Mouse (Mus musculus) heart, embryonic 15.5 days (tissue): Measurements from ENCODE around the gene Nsmce3. TPM values are rescaled to one million over a fixed set of nuclear protein-coding genes. Genes with fewer than 3 reads are reported as not detected.

Experiments
- ATAC-seq: fragments of 200-750 bp; cut with Nextera tagmentation; replicated peaks from 2 replicates; pipeline ENCODE4 v1.8.0; 2017; ENCODE audit warnings: low read depth, moderate TSS enrichment; ENCODE audit not compliant: insufficient number of reproducible peaks, insufficient read depth, low FRiP score
- H3K27ac ChIP-seq: fragments of 300-500 bp; sonication (generic); 2 replicates; pipeline ENCODE4 v1.5.1; 2015; ENCODE audit warnings: mild to moderate bottlenecking, inconsistent platforms
- H3K27me3 ChIP-seq: fragments of 300-500 bp; sonication (generic); 2 replicates; pipeline ENCODE4 v1.6.1; 2015; ENCODE audit warnings: inconsistent platforms
- H3K36me3 ChIP-seq: fragments of 300-500 bp; sonication (generic); 2 replicates; pipeline ENCODE4 v1.6.1; 2015; ENCODE audit warnings: mild to moderate bottlenecking, inconsistent platforms
- H3K4me1 ChIP-seq: fragments of 300-500 bp; sonication (generic); replicated peaks from 2 replicates; pipeline ENCODE4 v1.6.1; 2015; ENCODE audit warnings: inconsistent platforms
- H3K4me2 ChIP-seq: fragments of 300-500 bp; sonication (generic); 2 replicates; pipeline ENCODE4 v1.6.1; 2015; ENCODE audit warnings: inconsistent platforms, mild to moderate bottlenecking, moderate library complexity
- H3K4me3 ChIP-seq: fragments of 300-500 bp; sonication (generic); 2 replicates; pipeline ENCODE4 v1.5.1; 2015; ENCODE audit warnings: mild to moderate bottlenecking, inconsistent platforms
- H3K9ac ChIP-seq: fragments of 300-500 bp; sonication (generic); 2 replicates; pipeline ENCODE4 v1.6.1; 2015; ENCODE audit warnings: mild to moderate bottlenecking, inconsistent platforms
- H3K9me3 ChIP-seq: fragments of 300-500 bp; sonication (generic); replicated peaks from 2 replicates; pipeline ENCODE4 v1.6.1; 2016; ENCODE audit warnings: inconsistent platforms
- WGBS: fragments of 180-500 bp; shearing (Covaris S2); methylation state at CpG from one replicate; pipeline ENCODE4 v1.1.7; 2015; ENCODE audit warnings: mixed read lengths; 5-methylcytosine and 5-hydroxymethylcytosine counted together
- polyA plus RNA-seq: library from polyadenylated mRNA; unstranded; fragments of >200 nt; fragmentation: Nextera tagmentation; extraction: Ambion mirVana; gene quantifications from 2 replicates; pipeline ENCODE4 v1.2.1, GENCODE M21; 2015

Gene Nsmce3
- polyA plus RNA-seq, 1 experiment from 2014 or later: 7.4 TPM

- Histone ChIP-seq H3K4me1 (no peaks in the 10 kb centered on the region), H3K4me2 (no peak overlapping the region), H3K27ac (no peak overlapping the region), H3K9me3 (no peaks in the 10 kb centered on the region), H3K36me3 (no peaks in the 10 kb centered on the region), H3K4me3 (no peak overlapping the region), H3K27me3 (no peaks in the 10 kb centered on the region), H3K9ac (no peak overlapping the region)
- 81% methylated on average over 3 of the region's 3 CpGs for WGBS
- no peak for ATAC-seq
Measured at GRCm38 (mm10) chr7:64862978-64863377, 9.8 kb downstream of the Nsmce3 start.

GRCm38 (mm10) chr7:64856526-64857082 lies 16.2 kb downstream of the Nsmce3 start:
- H3K4me1 ChIP-seq: no peaks in the 10 kb centered on the region
- no peaks in the 10 kb centered on the region for H3K27me3 ChIP-seq
- no peaks in the 10 kb centered on the region for H3K9me3 ChIP-seq
- H3K4me2 ChIP-seq: no peak overlapping the region
- H3K9ac ChIP-seq: no peak overlapping the region
- H3K36me3 ChIP-seq: no peaks in the 10 kb centered on the region
- no peak overlapping the region for H3K27ac ChIP-seq
- WGBS: 77% methylated on average over 12 of the region's 12 CpGs
- ATAC-seq: no peak
- H3K4me3 ChIP-seq: no peak overlapping the region

GRCm38 (mm10) chr7:64855976-64856375 lies 16.8 kb downstream of the Nsmce3 start:
- Histone ChIP-seq H3K36me3 (no peaks in the 10 kb centered on the region), H3K4me2 (no peak overlapping the region), H3K4me1 (no peaks in the 10 kb centered on the region), H3K27ac (no peak overlapping the region), H3K4me3 (no peak overlapping the region), H3K9me3 (no peaks in the 10 kb centered on the region), H3K27me3 (no peaks in the 10 kb centered on the region), H3K9ac (no peak overlapping the region)
- no peak for ATAC-seq
- WGBS: 67% methylated on average over 15 of the region's 15 CpGs

- Histone ChIP-seq H3K27ac (no peak overlapping the region), H3K4me3 (no peak overlapping the region), H3K36me3 (no peaks in the 10 kb centered on the region), H3K4me2 (no peak overlapping the region), H3K9me3 (no peaks in the 10 kb centered on the region), H3K9ac (no peak overlapping the region), H3K27me3 (no peaks in the 10 kb centered on the region), H3K4me1 (no peaks in the 10 kb centered on the region)
- WGBS: 74% methylated on average over 5 of the region's 10 CpGs
- ATAC-seq: no peak
Measured at GRCm38 (mm10) chr7:64855389-64855927, 17.3 kb downstream of the Nsmce3 start.

GRCm38 (mm10) chr7:64850791-64851190 lies 22.0 kb downstream of the Nsmce3 start:
- no peaks in the 10 kb centered on the region for H3K9me3 ChIP-seq
- 18% methylated on average over 3 of the region's 3 CpGs for WGBS
- no peaks in the 10 kb centered on the region for H3K4me1 ChIP-seq
- ATAC-seq: no peak
- no peak overlapping the region for H3K4me3 ChIP-seq
- H3K27ac ChIP-seq: no peak overlapping the region
- no peak overlapping the region for H3K9ac ChIP-seq
- no peaks in the 10 kb centered on the region for H3K27me3 ChIP-seq
- H3K4me2 ChIP-seq: no peak overlapping the region
- no peaks in the 10 kb centered on the region for H3K36me3 ChIP-seq

GRCm38 (mm10) chr7:64847366-64847899 lies 25.4 kb downstream of the Nsmce3 start:
- Histone ChIP-seq H3K27me3 (no peaks in the 10 kb centered on the region), H3K36me3 (no peaks in the 10 kb centered on the region), H3K9ac (no peak overlapping the region), H3K4me3 (no peak overlapping the region), H3K4me2 (no peak overlapping the region), H3K9me3 (no peaks in the 10 kb centered on the region), H3K4me1 (no peaks in the 10 kb centered on the region), H3K27ac (no peak overlapping the region)
- WGBS: 81% methylated on average over 5 of the region's 5 CpGs
- no peak for ATAC-seq

GRCm38 (mm10) chr7:64846061-64846460 lies 26.7 kb downstream of the Nsmce3 start:
- H3K4me3 ChIP-seq: no peak overlapping the region
- ATAC-seq: no peak
- no peak overlapping the region for H3K4me2 ChIP-seq
- H3K36me3 ChIP-seq: no peaks in the 10 kb centered on the region
- WGBS: 49% methylated on average over 3 of the region's 3 CpGs
- H3K9me3 ChIP-seq: no peaks in the 10 kb centered on the region
- H3K27me3 ChIP-seq: no peaks in the 10 kb centered on the region
- H3K27ac ChIP-seq: no peak overlapping the region
- peaks cover 5% of the 10 kb centered on the region for H3K4me1 ChIP-seq
- H3K9ac ChIP-seq: no peak overlapping the region

- Histone ChIP-seq H3K4me2 (no peak overlapping the region), H3K27ac (no peak overlapping the region), H3K27me3 (no peaks in the 10 kb centered on the region), H3K9ac (no peak overlapping the region), H3K4me1 (peaks cover 15% of the 10 kb centered on the region), H3K9me3 (no peaks in the 10 kb centered on the region), H3K4me3 (no peak overlapping the region), H3K36me3 (no peaks in the 10 kb centered on the region)
- WGBS: 59% methylated on average over 10 of the region's 10 CpGs
- no peak for ATAC-seq
Measured at GRCm38 (mm10) chr7:64840946-64841659, 31.7 kb downstream of the Nsmce3 start.

GRCm38 (mm10) chr7:64840576-64840895 lies 32.3 kb downstream of the Nsmce3 start:
- no peaks in the 10 kb centered on the region for H3K9me3 ChIP-seq
- H3K4me1 ChIP-seq: peaks cover 15% of the 10 kb centered on the region
- no peaks in the 10 kb centered on the region for H3K27me3 ChIP-seq
- no peak overlapping the region for H3K27ac ChIP-seq
- H3K4me2 ChIP-seq: peak overlapping the region; percentile 70
- H3K36me3 ChIP-seq: no peaks in the 10 kb centered on the region
- H3K4me3 ChIP-seq: 0 out of 2 replicates have a peak overlapping the region, but pooled peaks have one; percentile 43
- WGBS: 65% methylated on average over 1 of the region's 1 CpGs
- no peak overlapping the region for H3K9ac ChIP-seq
- no peak for ATAC-seq

- peak; percentile 68 for ATAC-seq
- Histone ChIP-seq H3K4me3 (peak overlapping the region; percentile 43), H3K4me2 (peak overlapping the region; percentile 70), H3K9ac (0 out of 2 replicates have a peak overlapping the region, but pooled peaks have one; percentile 38), H3K9me3 (no peaks in the 10 kb centered on the region), H3K27ac (no peak overlapping the region), H3K36me3 (no peaks in the 10 kb centered on the region), H3K4me1 (peaks cover 15% of the 10 kb centered on the region), H3K27me3 (no peaks in the 10 kb centered on the region)
- 3% methylated on average over 21 of the region's 21 CpGs for WGBS
Measured at GRCm38 (mm10) chr7:64839801-64840575, 32.8 kb downstream of the Nsmce3 start.

- H3K36me3 ChIP-seq: no peaks in the 10 kb centered on the region
- no peaks in the 10 kb centered on the region for H3K9me3 ChIP-seq
- H3K27me3 ChIP-seq: no peaks in the 10 kb centered on the region
- H3K4me1 ChIP-seq: peaks cover 15% of the 10 kb centered on the region
- ATAC-seq: no peak
- H3K9ac ChIP-seq: no peak overlapping the region
- H3K4me3 ChIP-seq: no peak overlapping the region
- no peak overlapping the region for H3K27ac ChIP-seq
- H3K4me2 ChIP-seq: peak overlapping the region; percentile 70
- 62% methylated on average over 2 of the region's 2 CpGs for WGBS
Measured at GRCm38 (mm10) chr7:64839281-64839680, 33.5 kb downstream of the Nsmce3 start.
